Mouse (Mus musculus): ENCODE data around the gene Xpnpep3.

DNA sequence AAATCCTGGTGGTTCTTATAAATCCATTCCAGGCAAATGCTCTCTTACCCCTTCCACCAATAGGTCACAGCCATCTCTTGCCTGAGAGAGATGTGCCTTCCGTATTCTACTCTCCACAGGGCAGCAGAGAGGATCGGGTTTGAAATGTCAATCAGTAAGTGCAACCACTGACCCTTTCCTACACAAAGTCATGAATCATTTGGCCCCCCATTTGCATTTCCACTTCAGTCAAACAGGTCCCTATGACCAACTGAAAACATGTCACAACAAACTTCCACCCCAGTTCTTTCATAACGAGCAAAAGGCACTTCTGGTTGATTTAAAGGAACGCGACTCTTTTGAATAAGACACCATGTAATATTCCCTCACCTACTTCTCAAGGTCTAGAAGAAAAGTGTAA is 40.5 kb upstream of the Xpnpep3 start:
- no peak for TF ChIP-seq CTCF (IDR thresholded peaks at IDR 0.05; ENCODE audit: low read depth)
- TF ChIP-seq EP300 (IDR thresholded peaks at IDR 0.05; ENCODE audit: low read depth) = no peak
